Mouse (Mus musculus) liver, postnatal 0 days (tissue): ENCODE data around the gene Mpzl2.

Experiments
- CTCF ChIP-seq: sonication (generic); IDR thresholded peaks from 2 replicates; pipeline ENCODE4 v1.5.1; 2016; ENCODE audit warnings: antibody characterized with exemption, low read depth
- EP300 ChIP-seq: IDR thresholded peaks from 2 replicates; pipeline ENCODE4 v1.6.1; 2016; ENCODE audit warnings: antibody characterized with exemption, low read depth, mild to moderate bottlenecking

DNA sequence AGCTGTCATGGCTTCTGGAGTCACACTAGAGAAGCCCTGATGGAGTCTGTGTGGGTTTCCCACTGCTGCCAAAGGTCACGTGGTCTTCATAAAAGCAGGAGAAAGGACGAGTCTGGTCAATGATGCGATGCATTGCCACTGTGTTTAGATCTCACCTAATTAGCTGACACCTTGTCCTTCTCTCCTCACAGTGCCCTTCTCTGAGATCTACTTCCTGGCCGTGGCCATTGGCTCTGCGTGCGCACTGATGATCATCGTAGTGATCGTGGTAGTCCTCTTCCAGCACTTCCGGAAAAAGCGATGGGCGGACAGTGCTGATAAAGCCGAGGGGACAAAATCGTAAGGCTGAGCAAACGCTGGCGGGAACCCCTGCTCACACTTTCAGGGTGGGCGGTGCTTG is 7.4 kb downstream of the Mpzl2 start:
- TF ChIP-seq CTCF: no peak
- TF ChIP-seq EP300: no peak
